ENCODE assay signal across 10 mouse cellular contexts in genomic region chr3:103573106-103573790, GRCm38 (mm10). TPM values are rescaled to one million over a fixed set of nuclear protein-coding genes. Genes with fewer than 3 reads are reported as not detected.
DNase-seq lines count a peak whose midpoint lies in the region; ATAC-seq and TF ChIP-seq lines count a peak whose summit lies in the region.
"Had no signal": no experiment of that assay in that cellular context is flagged by ENCODE, and none has a peak within 500 bp of the region (broad histone marks: within the 10 kb centered on the region; RNA-seq: fewer than 3 reads in every experiment).

No protein-coding gene starts in this region.

- ATAC-seq in intestine, embryonic 14.5 days (replicated peaks; ENCODE audit: low FRiP score, low TSS enrichment, low read depth): no peak
- ATAC-seq in intestine, postnatal 0 days: no peak
- no peak for ATAC-seq in hindbrain, embryonic 15.5 days (ENCODE audit: low FRiP score, low read depth)
- 0 out of 2 replicates have a peak, but pooled peaks have one; percentile 0 for ATAC-seq in neural tube, embryonic 14.5 days (ENCODE audit: low read depth)

- intact Hi-C loops in left cerebral cortex, postnatal 36 days (cut with DNase I): no loop called here

- H3K27ac ChIP-seq in intestine, embryonic 14.5 days (ENCODE audit: low read depth): no peak overlapping the region
- H3K27ac ChIP-seq in intestine, postnatal 0 days (ENCODE audit: low read depth, low read length): no peak overlapping the region
- H3K27ac ChIP-seq in hindbrain, embryonic 15.5 days (replicated peaks): no peak overlapping the region
- no peak overlapping the region for H3K27ac ChIP-seq in neural tube, embryonic 14.5 days (ENCODE audit: low read depth, low read length)

- peaks cover 18% of the 10 kb centered on the region for H3K4me1 ChIP-seq in intestine, embryonic 14.5 days (replicated peaks; ENCODE audit: control insufficient read depth, insufficient read depth, low read length)
- no peaks in the 10 kb centered on the region for H3K4me1 ChIP-seq in intestine, postnatal 0 days (replicated peaks; ENCODE audit: control insufficient read depth, insufficient read depth, low read length)
- H3K4me1 ChIP-seq in hindbrain, embryonic 15.5 days (replicated peaks): peaks cover 51% of the 10 kb centered on the region
- peaks cover 20% of the 10 kb centered on the region; the same call in 1 of the 2 replicates for H3K4me1 ChIP-seq in neural tube, embryonic 14.5 days (ENCODE audit: control insufficient read depth, insufficient read depth, low read length)

- H3K4me2 ChIP-seq in intestine, embryonic 14.5 days (ENCODE audit: low read length): peak overlapping the region; percentile 30
- no peak overlapping the region for H3K4me2 ChIP-seq in intestine, postnatal 0 days (replicated peaks; ENCODE audit: low read depth)
- H3K4me2 ChIP-seq in hindbrain, embryonic 15.5 days: peak overlapping the region; percentile 98
- peak overlapping the region; percentile 43 for H3K4me2 ChIP-seq in neural tube, embryonic 14.5 days (ENCODE audit: low read depth, low read length)

- no peak for TF ChIP-seq CTCF in intestine, postnatal 0 days (IDR thresholded peaks at IDR 0.05; ENCODE audit: low read depth)

- peak; percentile 57 for DNase-seq in intestine, embryonic 14.5 days (ENCODE audit: low spot score)
- peak; percentile 26 for DNase-seq in embryo, embryonic 11 days
- DNase-seq in thymus, postnatal 0 days (ENCODE audit: low spot score): no peak
- DNase-seq in left cerebral cortex, postnatal 36 days (ENCODE audit: low spot score in 2 of 2): no peak
- DNase-seq in urinary bladder, postnatal 14 days (ENCODE audit: low spot score): no peak

- peaks cover 58% of the 10 kb centered on the region for H3K27me3 ChIP-seq in intestine, embryonic 14.5 days (replicated peaks; ENCODE audit: control insufficient read depth, insufficient read depth, low read length)
- peaks cover 64% of the 10 kb centered on the region for H3K27me3 ChIP-seq in intestine, postnatal 0 days (replicated peaks; ENCODE audit: control insufficient read depth, insufficient read depth, low read length)
- H3K27me3 ChIP-seq in hindbrain, embryonic 15.5 days: peaks cover 31% of the 10 kb centered on the region
- peaks cover 4% of the 10 kb centered on the region; the same call in 1 of the 2 replicates for H3K27me3 ChIP-seq in neural tube, embryonic 14.5 days (ENCODE audit: control insufficient read depth, insufficient read depth, low read length)

- whole genome bisulfite sequencing in intestine, embryonic 14.5 days: 3% methylated on average over 20 of the region's 20 CpGs
- 5% methylated on average over 20 of the region's 20 CpGs for WGBS in intestine, postnatal 0 days
- 1% methylated on average over 20 of the region's 20 CpGs for WGBS in hindbrain, embryonic 15.5 days
- 1% methylated on average over 20 of the region's 20 CpGs for WGBS in neural tube, embryonic 14.5 days

- no peak overlapping the region for H3K4me3 ChIP-seq in intestine, embryonic 14.5 days (ENCODE audit: low read depth, low read length)
- no peak overlapping the region for H3K4me3 ChIP-seq in intestine, postnatal 0 days (ENCODE audit: low read depth, low read length)
- H3K4me3 ChIP-seq in hindbrain, embryonic 15.5 days: peak overlapping the region; percentile 21
- peak overlapping the region; percentile 22 for H3K4me3 ChIP-seq in neural tube, embryonic 14.5 days (ENCODE audit: low read depth, low read length)

- no peaks in the 10 kb centered on the region for H3K9me3 ChIP-seq in intestine, embryonic 14.5 days (ENCODE audit: control insufficient read depth, low read length)
- no peaks in the 10 kb centered on the region for H3K9me3 ChIP-seq in intestine, postnatal 0 days (ENCODE audit: control insufficient read depth)
- H3K9me3 ChIP-seq in hindbrain, embryonic 15.5 days: no peaks in the 10 kb centered on the region
- H3K9me3 ChIP-seq in neural tube, embryonic 14.5 days (ENCODE audit: control insufficient read depth, low read length): no peaks in the 10 kb centered on the region

- H3K9ac ChIP-seq in intestine, embryonic 14.5 days (ENCODE audit: low read length): no peak overlapping the region
- H3K9ac ChIP-seq in intestine, postnatal 0 days (ENCODE audit: low read depth, low read length): no peak overlapping the region
- peak overlapping the region; percentile 0; the same call in 1 of the 2 replicates for H3K9ac ChIP-seq in hindbrain, embryonic 15.5 days
- peak overlapping the region; percentile 41; the same call in 1 of the 2 replicates for H3K9ac ChIP-seq in neural tube, embryonic 14.5 days (replicated peaks; ENCODE audit: low read depth, low read length)

- H3K36me3 ChIP-seq in intestine, embryonic 14.5 days (ENCODE audit: control insufficient read depth, insufficient read depth, low read length): no peaks in the 10 kb centered on the region
- no peaks in the 10 kb centered on the region for H3K36me3 ChIP-seq in intestine, postnatal 0 days (ENCODE audit: control insufficient read depth, insufficient read depth)
- H3K36me3 ChIP-seq in hindbrain, embryonic 15.5 days: no peaks in the 10 kb centered on the region
- no peaks in the 10 kb centered on the region for H3K36me3 ChIP-seq in neural tube, embryonic 14.5 days (ENCODE audit: control insufficient read depth, insufficient read depth, low read length)

RNA-seq across cellular contexts. Expression of gene Syt6, which starts 1.8 kb away (rescaled TPM):
- polyA plus RNA-seq in intestine, embryonic 14.5 days (2014; fragmentation: Nextera tagmentation; extraction: Ambion mirVana): 1.7 TPM in 2 replicates
- polyA plus RNA-seq in intestine, postnatal 0 days (2015; fragmentation: Nextera tagmentation; extraction: Ambion mirVana): 0.56 and 0.60 TPM in 2 replicates
- 11.7 and 13.7 TPM in 2 replicates for polyA plus RNA-seq in hindbrain, embryonic 15.5 days (2015; fragmentation: Nextera tagmentation; extraction: Ambion mirVana)
- polyA plus RNA-seq in neural tube, embryonic 14.5 days (2014; fragmentation: Nextera tagmentation; extraction: Ambion mirVana): 18.2 and 19.1 TPM in 2 replicates
- 0.05 TPM in 1 of 2 replicates, not detected in the other for polyA plus RNA-seq in thymus, postnatal 0 days (2015; fragmentation: Nextera tagmentation; extraction: Ambion mirVana)
- total RNA-seq in left cerebral cortex, postnatal 36 days (2021): 10 to 100 TPM; 19.0 to 24.1 TPM
- polyA plus RNA-seq: C2C12; gonadal fat pad, adult 2 months had no signal

Comparison
In these comparisons a context has a peak if more than half of its experiments do, and no peak if none do; other contexts are left out.
1. DNase-seq: peak in intestine, embryonic 14.5 days (single experiment) and embryo, embryonic 11 days (single experiment); none in thymus, postnatal 0 days (single experiment), left cerebral cortex, postnatal 36 days (0 of 2) and urinary bladder, postnatal 14 days (single experiment).
2. H3K4me3 ChIP-seq: peak in hindbrain, embryonic 15.5 days (single experiment) and neural tube, embryonic 14.5 days (single experiment); none in intestine, embryonic 14.5 days (single experiment) and intestine, postnatal 0 days (single experiment).
3. H3K9ac ChIP-seq: peak in hindbrain, embryonic 15.5 days (single experiment) and neural tube, embryonic 14.5 days (single experiment); none in intestine, embryonic 14.5 days (single experiment) and intestine, postnatal 0 days (single experiment).